Mouse (Mus musculus): ENCODE data around the gene Gm136. TPM values are rescaled to one million over a fixed set of nuclear protein-coding genes. Genes with fewer than 3 reads are reported as not detected.
A peak's percentile ranks its signal among the peaks of the same experiment; 100 is the strongest.

Gene Gm136
- polyA plus RNA-seq (2015; fragmentation: Nextera tagmentation; extraction: Ambion mirVana) = not detected in 2 replicates

DNA sequence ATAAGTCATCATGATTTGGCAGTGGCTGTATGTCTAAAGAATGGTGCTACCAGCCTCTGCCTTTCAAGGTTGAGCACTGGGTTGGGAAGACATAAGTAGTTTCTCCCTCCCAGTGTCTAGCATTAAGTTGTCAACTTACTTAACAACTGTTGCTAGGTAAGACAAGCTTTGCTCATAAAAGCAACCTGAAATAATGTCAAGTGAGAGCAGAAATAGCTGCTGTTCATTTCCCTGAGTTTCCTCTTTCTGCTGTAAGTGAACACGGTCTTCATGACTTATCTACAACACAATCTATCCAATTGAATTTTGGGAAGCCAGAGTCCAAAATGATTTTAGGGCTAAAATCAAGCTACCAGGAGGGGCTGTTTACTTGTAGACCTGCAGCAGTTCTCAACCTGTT lies at the start of gene Gm136:
Gene Gm136, minus strand, starts transcription at position 101 of the 400 bp plus-strand sequence.
- H3K36me3 ChIP-seq (ENCODE audit: control insufficient read depth, insufficient read depth, low read length) = no peaks in the 10 kb centered on the region
- H3K4me3 ChIP-seq (ENCODE audit: low read length) = no peak within 1 kb of the TSS
- WGBS = 85% methylated on average over 1 of the region's 1 CpGs

DNA sequence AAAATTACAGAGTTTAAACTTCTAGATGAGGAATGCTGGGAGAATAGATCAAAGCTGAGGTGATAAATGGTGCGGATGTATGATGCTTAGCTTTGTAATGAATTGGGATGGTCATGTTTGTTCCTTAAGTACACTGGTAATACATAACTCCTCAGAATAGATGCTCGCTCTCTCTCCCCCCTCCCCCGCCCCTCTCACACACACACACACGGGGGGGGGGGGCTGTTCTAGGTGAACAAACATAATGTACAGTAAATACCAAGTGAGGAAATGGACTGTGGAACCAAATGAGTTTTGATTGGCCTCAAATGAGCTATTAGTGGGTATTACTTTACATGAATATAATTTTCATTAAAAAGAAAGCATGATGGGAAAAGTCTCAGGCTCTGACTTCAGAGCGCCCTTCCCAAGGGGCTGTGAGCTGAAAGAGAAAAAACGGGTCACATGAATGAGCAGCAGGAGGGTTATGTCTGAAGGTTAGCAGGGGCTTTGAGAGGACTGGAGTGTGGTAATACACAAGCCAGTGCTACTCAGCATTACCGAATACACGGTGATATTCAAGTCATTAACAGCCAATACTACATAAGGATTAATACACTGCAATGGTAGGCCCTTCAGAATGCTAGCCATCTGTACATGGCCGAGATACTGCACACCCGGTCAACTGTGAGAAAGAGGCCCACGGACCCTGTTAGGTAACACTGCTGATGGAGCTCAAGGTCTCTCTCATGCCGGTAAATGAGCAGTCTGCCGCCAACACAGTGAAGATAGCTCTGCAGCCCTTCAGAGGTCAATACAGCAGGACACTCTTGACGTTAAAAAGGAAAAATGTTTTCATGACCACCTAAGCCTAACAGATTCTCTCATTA lies 45.3 kb upstream of the Gm136 start:
- H3K9me3 ChIP-seq (ENCODE audit: control insufficient read depth, low read length) = no peaks in the 10 kb centered on the region
- H3K4me2 ChIP-seq (ENCODE audit: low read depth, low read length) = no peak overlapping the region
- 80% methylated on average over 14 of the region's 14 CpGs for WGBS
- H3K27ac ChIP-seq (ENCODE audit: low read length) = no peak overlapping the region
- H3K9ac ChIP-seq (ENCODE audit: low read depth, low read length) = no peak overlapping the region
- H3K27me3 ChIP-seq (replicated peaks; ENCODE audit: control insufficient read depth, insufficient read depth, low read length) = no peaks in the 10 kb centered on the region
- H3K4me1 ChIP-seq (ENCODE audit: control insufficient read depth, insufficient read depth, low read length) = no peaks in the 10 kb centered on the region
- H3K4me3 ChIP-seq (ENCODE audit: low read length) = no peak overlapping the region
- H3K36me3 ChIP-seq (ENCODE audit: control insufficient read depth, insufficient read depth, low read length) = 0 out of 2 replicates have a peak, but pooled peaks cover 4% of the 10 kb centered on the region
- no peak for ATAC-seq

More for the DNA sequence above, at the start of gene Gm136:
- Histone ChIP-seq H3K9ac (ENCODE audit: low read depth, low read length) (no peak within 1 kb of the TSS), H3K4me2 (ENCODE audit: low read depth, low read length) (no peak within 1 kb of the TSS), H3K9me3 (ENCODE audit: control insufficient read depth, low read length) (no peaks in the 10 kb centered on the region), H3K4me1 (ENCODE audit: control insufficient read depth, insufficient read depth, low read length) (no peaks in the 10 kb centered on the region), H3K27me3 (replicated peaks; ENCODE audit: control insufficient read depth, insufficient read depth, low read length) (no peaks in the 10 kb centered on the region), H3K27ac (ENCODE audit: low read length) (no peak within 1 kb of the TSS)
- no peak for ATAC-seq

DNA sequence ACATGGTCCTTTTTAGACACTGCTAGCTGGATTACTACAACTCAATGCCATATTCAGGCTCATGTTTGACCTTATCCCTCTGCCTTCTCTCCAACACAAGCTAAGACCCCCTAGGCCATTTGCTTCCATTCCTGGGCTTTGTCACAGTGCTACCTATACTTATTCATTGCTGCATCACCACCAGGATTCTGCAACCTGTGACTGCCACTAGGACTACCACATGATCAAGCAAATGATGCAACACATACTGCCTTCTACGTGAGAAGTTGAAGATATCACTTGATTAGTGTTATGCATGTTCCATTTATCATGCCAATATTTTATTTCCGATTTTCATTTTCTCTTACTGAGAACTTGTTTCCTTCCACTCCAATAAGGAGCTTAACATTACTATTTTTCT lies 41.9 kb upstream of the Gm136 start:
- no peak for ATAC-seq

DNA sequence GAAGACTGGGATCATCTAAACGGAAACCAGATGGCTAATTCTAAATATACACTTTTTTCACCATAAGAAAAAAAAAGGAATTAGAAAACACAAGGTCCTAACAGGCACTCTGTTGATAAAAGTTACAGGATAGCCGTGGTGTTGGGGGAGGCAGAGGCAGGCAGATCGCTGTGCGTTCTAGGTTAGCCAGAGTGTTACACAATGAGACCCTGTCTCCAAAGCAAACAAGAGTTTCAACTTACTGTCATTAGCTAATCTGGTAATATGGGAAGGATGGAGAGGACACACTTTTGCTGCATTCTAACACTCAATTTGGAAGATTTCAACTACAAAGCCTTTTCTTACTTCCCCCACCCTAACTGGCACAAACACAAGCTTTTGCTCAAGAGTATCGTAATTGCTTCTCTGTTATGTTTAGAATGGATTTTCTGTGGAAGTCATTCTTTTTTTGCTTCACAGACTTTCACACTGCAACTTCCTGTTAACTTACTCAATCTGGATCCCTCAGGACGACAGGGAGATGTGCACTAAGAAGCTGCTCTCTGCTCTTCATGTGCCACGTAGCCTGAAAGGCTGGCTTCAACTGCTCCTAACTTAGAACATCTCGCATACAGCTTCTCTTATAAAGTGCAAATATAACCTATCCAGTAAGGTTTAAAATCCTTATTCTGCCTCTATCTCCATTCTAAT lies 41.4 kb upstream of the Gm136 start:
- 62% methylated on average over 8 of the region's 8 CpGs for WGBS
- Histone ChIP-seq H3K9ac (ENCODE audit: low read depth, low read length) (no peak overlapping the region), H3K36me3 (ENCODE audit: control insufficient read depth, insufficient read depth, low read length) (no peaks in the 10 kb centered on the region), H3K27ac (ENCODE audit: low read length) (no peak overlapping the region), H3K9me3 (ENCODE audit: control insufficient read depth, low read length) (no peaks in the 10 kb centered on the region), H3K4me1 (ENCODE audit: control insufficient read depth, insufficient read depth, low read length) (no peaks in the 10 kb centered on the region), H3K4me3 (ENCODE audit: low read length) (no peak overlapping the region), H3K27me3 (replicated peaks; ENCODE audit: control insufficient read depth, insufficient read depth, low read length) (no peaks in the 10 kb centered on the region), H3K4me2 (ENCODE audit: low read depth, low read length) (no peak overlapping the region)
- ATAC-seq = no peak

More for the DNA sequence above, 41.9 kb upstream of the Gm136 start:
- Histone ChIP-seq H3K4me1 (ENCODE audit: control insufficient read depth, insufficient read depth, low read length) (no peaks in the 10 kb centered on the region), H3K36me3 (ENCODE audit: control insufficient read depth, insufficient read depth, low read length) (no peaks in the 10 kb centered on the region), H3K27ac (ENCODE audit: low read length) (no peak overlapping the region), H3K9ac (ENCODE audit: low read depth, low read length) (no peak overlapping the region), H3K27me3 (replicated peaks; ENCODE audit: control insufficient read depth, insufficient read depth, low read length) (no peaks in the 10 kb centered on the region), H3K4me3 (ENCODE audit: low read length) (no peak overlapping the region), H3K9me3 (ENCODE audit: control insufficient read depth, low read length) (no peaks in the 10 kb centered on the region), H3K4me2 (ENCODE audit: low read depth, low read length) (no peak overlapping the region)
- 89% methylated on average over 2 of the region's 2 CpGs for WGBS

DNA sequence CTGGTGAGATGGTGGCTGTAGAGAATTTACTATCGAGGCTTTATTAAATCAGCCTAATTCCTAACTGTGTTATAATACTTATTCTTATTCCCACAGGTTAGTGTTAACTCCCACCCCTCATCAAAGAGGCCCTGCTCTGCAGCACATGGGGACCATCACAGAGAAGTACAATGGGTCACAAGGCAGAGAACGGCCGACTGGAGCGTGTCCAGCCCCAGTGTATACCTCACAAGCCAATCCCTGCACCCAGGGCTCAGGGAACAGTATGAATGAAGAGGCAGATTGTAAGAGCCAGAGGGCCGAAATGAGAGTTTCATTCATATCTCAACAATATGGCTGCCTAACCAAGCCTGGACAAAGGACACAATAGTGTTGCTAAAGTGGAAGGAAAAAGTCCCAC lies 40.2 kb upstream of the Gm136 start:
- Histone ChIP-seq H3K27me3 (replicated peaks; ENCODE audit: control insufficient read depth, insufficient read depth, low read length) (no peaks in the 10 kb centered on the region), H3K4me3 (ENCODE audit: low read length) (no peak overlapping the region), H3K9ac (ENCODE audit: low read depth, low read length) (no peak overlapping the region), H3K36me3 (ENCODE audit: control insufficient read depth, insufficient read depth, low read length) (no peaks in the 10 kb centered on the region), H3K27ac (ENCODE audit: low read length) (no peak overlapping the region), H3K9me3 (ENCODE audit: control insufficient read depth, low read length) (no peaks in the 10 kb centered on the region), H3K4me1 (ENCODE audit: control insufficient read depth, insufficient read depth, low read length) (no peaks in the 10 kb centered on the region), H3K4me2 (ENCODE audit: low read depth, low read length) (no peak overlapping the region)
- 83% methylated on average over 5 of the region's 5 CpGs for WGBS
- no peak for ATAC-seq

DNA sequence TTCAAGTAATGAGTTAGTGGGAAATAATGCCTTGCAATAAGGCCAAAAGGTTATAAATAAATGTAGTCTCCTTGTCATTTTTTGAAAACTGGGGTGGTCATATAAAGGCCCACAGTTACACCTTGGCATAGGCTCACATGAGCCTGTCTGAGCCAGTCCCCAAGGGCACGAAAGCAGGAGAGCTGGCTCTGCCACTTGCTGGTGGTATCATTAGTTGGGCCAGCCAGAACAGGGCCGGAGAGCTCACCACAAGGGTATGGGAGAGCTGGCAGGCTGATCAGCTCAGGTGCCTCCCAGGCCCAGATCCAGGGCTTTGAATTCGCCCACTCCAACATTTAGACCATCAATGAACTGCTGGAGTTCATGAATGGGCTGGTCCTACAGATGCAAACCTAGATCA lies 30.4 kb upstream of the Gm136 start:
- Histone ChIP-seq H3K4me2 (ENCODE audit: low read depth, low read length) (no peak overlapping the region), H3K4me3 (ENCODE audit: low read length) (no peak overlapping the region), H3K4me1 (ENCODE audit: control insufficient read depth, insufficient read depth, low read length) (no peaks in the 10 kb centered on the region), H3K27me3 (replicated peaks; ENCODE audit: control insufficient read depth, insufficient read depth, low read length) (no peaks in the 10 kb centered on the region), H3K27ac (ENCODE audit: low read length) (no peak overlapping the region), H3K9me3 (ENCODE audit: control insufficient read depth, low read length) (no peaks in the 10 kb centered on the region), H3K36me3 (ENCODE audit: control insufficient read depth, insufficient read depth, low read length) (no peaks in the 10 kb centered on the region), H3K9ac (ENCODE audit: low read depth, low read length) (no peak overlapping the region)
- ATAC-seq = no peak
- 88% methylated on average over 3 of the region's 3 CpGs for WGBS

DNA sequence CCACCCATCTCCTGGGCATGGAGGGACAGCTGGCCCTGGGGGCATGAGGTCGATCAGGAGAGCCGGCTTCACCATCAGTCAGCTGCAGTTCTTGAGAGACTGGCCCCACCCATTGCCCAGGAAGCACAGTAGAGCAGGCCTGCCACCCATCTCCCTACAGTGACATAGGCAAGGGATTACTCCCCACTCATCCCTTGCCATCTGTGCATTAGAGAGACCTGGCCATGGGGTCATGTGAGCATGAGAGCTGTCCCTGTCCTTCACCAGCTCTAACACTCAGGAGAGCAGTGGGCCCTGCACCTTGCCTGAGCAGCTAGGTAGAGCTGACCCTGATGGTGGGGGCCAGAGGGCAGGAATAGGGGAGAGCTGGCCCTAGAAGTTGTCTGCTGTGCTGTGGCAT lies 29.6 kb upstream of the Gm136 start:
- Histone ChIP-seq H3K9me3 (ENCODE audit: control insufficient read depth, low read length) (no peaks in the 10 kb centered on the region), H3K36me3 (ENCODE audit: control insufficient read depth, insufficient read depth, low read length) (no peaks in the 10 kb centered on the region), H3K9ac (ENCODE audit: low read depth, low read length) (no peak overlapping the region), H3K4me2 (ENCODE audit: low read depth, low read length) (no peak overlapping the region), H3K4me1 (ENCODE audit: control insufficient read depth, insufficient read depth, low read length) (no peaks in the 10 kb centered on the region), H3K27ac (ENCODE audit: low read length) (no peak overlapping the region), H3K27me3 (replicated peaks; ENCODE audit: control insufficient read depth, insufficient read depth, low read length) (no peaks in the 10 kb centered on the region), H3K4me3 (ENCODE audit: low read length) (no peak overlapping the region)
- ATAC-seq = 0 out of 2 replicates have a peak, but pooled peaks have one; percentile 21
- 66% methylated on average over 2 of the region's 2 CpGs for WGBS

DNA sequence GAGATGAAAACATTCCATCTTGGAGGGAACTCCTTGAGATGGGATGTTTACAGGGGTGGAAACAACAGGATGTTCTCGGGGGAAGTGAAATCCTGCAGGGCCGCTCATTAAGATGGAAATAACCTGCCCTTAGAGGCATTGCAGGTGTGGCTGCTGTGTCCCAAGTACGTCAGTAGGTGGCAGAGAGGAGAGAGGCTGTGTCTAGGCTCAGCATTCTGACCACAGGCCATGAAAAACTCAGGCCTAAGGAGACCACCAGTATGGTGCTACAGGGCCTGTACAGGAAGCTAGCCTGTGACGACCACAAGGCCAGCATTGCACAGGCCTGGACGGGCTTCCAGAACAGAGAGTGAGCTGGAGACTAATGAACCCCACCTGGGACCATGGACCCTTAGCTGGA lies 28.8 kb upstream of the Gm136 start:
- Histone ChIP-seq H3K9me3 (ENCODE audit: control insufficient read depth, low read length) (no peaks in the 10 kb centered on the region), H3K4me3 (ENCODE audit: low read length) (no peak overlapping the region), H3K4me2 (ENCODE audit: low read depth, low read length) (no peak overlapping the region), H3K36me3 (ENCODE audit: control insufficient read depth, insufficient read depth, low read length) (no peaks in the 10 kb centered on the region), H3K9ac (ENCODE audit: low read depth, low read length) (no peak overlapping the region), H3K4me1 (ENCODE audit: control insufficient read depth, insufficient read depth, low read length) (no peaks in the 10 kb centered on the region), H3K27ac (ENCODE audit: low read length) (no peak overlapping the region), H3K27me3 (replicated peaks; ENCODE audit: control insufficient read depth, insufficient read depth, low read length) (no peaks in the 10 kb centered on the region)
- 59% methylated on average over 5 of the region's 5 CpGs for WGBS
- no peak for ATAC-seq

DNA sequence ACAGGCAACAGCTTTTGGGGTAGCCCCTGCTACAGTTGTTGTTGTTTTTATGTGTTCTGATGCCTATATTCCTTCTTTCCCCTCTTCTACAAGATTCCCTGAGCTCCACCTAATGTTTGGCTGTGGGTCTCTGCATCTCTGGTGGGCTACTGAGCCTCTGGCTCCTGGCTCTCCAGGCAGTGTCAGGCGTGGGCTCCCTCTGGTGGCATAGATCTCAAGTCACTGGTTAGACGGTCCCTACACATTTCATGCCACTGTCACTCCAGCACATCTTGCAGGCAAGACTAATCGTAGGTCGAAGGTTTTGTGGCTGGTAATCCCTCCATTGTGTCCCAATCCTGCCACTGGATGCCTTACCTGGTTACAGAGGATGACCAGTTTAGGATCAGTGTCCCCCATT lies 26.7 kb upstream of the Gm136 start:
- Histone ChIP-seq H3K9me3 (ENCODE audit: control insufficient read depth, low read length) (no peaks in the 10 kb centered on the region), H3K4me1 (ENCODE audit: control insufficient read depth, insufficient read depth, low read length) (no peaks in the 10 kb centered on the region), H3K27ac (ENCODE audit: low read length) (no peak overlapping the region), H3K36me3 (ENCODE audit: control insufficient read depth, insufficient read depth, low read length) (no peaks in the 10 kb centered on the region), H3K27me3 (replicated peaks; ENCODE audit: control insufficient read depth, insufficient read depth, low read length) (no peaks in the 10 kb centered on the region), H3K9ac (ENCODE audit: low read depth, low read length) (no peak overlapping the region), H3K4me3 (ENCODE audit: low read length) (no peak overlapping the region), H3K4me2 (ENCODE audit: low read depth, low read length) (no peak overlapping the region)
- WGBS = 40% methylated on average over 4 of the region's 4 CpGs
- ATAC-seq = no peak

All from intestine, embryonic 16.5 days (tissue).